Mouse (Mus musculus) erythroblast, adult 5-6 weeks (primary cell): ENCODE measurements around the gene Glod4. TPM values are rescaled to one million over a fixed set of nuclear protein-coding genes. Genes with fewer than 3 reads are reported as not detected.

Experiments
- ATAC-seq: replicated peaks from 2 replicates; pipeline ENCODE4 v1.8.0; 2016; ENCODE audit warnings: moderate number of reproducible peaks, mild to moderate bottlenecking, moderate TSS enrichment, inconsistent platforms; ENCODE audit not compliant: poor library complexity, low FRiP score, severe bottlenecking
- total RNA-seq, 2 experiments: library from RNA; stranded (forward) in 1 of 2; stranded (reverse) in 1 of 2; fragments of 150-400 nt in 1 of 2; fragments of 200-764, 138-1000 nt in 1 of 2; gene quantifications; 2 replicates each; pipeline versions ENCODE4 v1.2.3 to v1.2.4; 2015 to 2017; ENCODE audit warnings: low replicate concordance in 2 of 2

Gene Glod4
- total RNA-seq (2015; ENCODE audit: low replicate concordance) (12.1 and 31.5 TPM in 2 replicates), total RNA-seq (2017; ENCODE audit: low replicate concordance) (16.7 and 55.0 TPM in 2 replicates)

GRCm38 (mm10) chr11:76242901-76243810 is at the start of gene Glod4, which contains the start of gene Mrm3:
Gene Glod4, minus strand, starts transcription at chr11:76243725.
Gene Mrm3, plus strand, starts transcription at chr11:76243715.
- peak; percentile 98 for ATAC-seq

- ATAC-seq, result no peak
Measured at GRCm38 (mm10) chr11:76292831-76293230, 49.3 kb upstream of the Glod4 start.

- ATAC-seq, result no peak
Measured at GRCm38 (mm10) chr11:76292398-76292797, 48.9 kb upstream of the Glod4 start.

- no peak for ATAC-seq
Measured at GRCm38 (mm10) chr11:76291960-76292359, 48.4 kb upstream of the Glod4 start.

- no peak for ATAC-seq
Measured at GRCm38 (mm10) chr11:76290367-76290766, 46.8 kb upstream of the Glod4 start.

GRCm38 (mm10) chr11:76288645-76289044 is 45.1 kb upstream of the Glod4 start:
- ATAC-seq, result no peak

- no peak for ATAC-seq
Measured at GRCm38 (mm10) chr11:76287301-76287700, 43.8 kb upstream of the Glod4 start.

GRCm38 (mm10) chr11:76286534-76287126 is 43.1 kb upstream of the Glod4 start:
- no peak for ATAC-seq

GRCm38 (mm10) chr11:76285431-76286075 is 42.0 kb upstream of the Glod4 start:
- ATAC-seq, result no peak

- no peak for ATAC-seq
Measured at GRCm38 (mm10) chr11:76283841-76284240, 40.3 kb upstream of the Glod4 start.

- no peak for ATAC-seq
Measured at GRCm38 (mm10) chr11:76279971-76280370, 36.4 kb upstream of the Glod4 start.

GRCm38 (mm10) chr11:76278960-76279852 is 35.7 kb upstream of the Glod4 start:
- no peak for ATAC-seq

GRCm38 (mm10) chr11:76272440-76272839 is 28.9 kb upstream of the Glod4 start:
- ATAC-seq, result no peak

- ATAC-seq, result no peak
Measured at GRCm38 (mm10) chr11:76268521-76269065, 25.1 kb upstream of the Glod4 start.

- no peak for ATAC-seq
Measured at GRCm38 (mm10) chr11:76268001-76268459, 24.5 kb upstream of the Glod4 start.

GRCm38 (mm10) chr11:76267550-76267949 is 24.0 kb upstream of the Glod4 start:
- ATAC-seq, result no peak

- no peak for ATAC-seq
Measured at GRCm38 (mm10) chr11:76262611-76263351, 19.3 kb upstream of the Glod4 start.

GRCm38 (mm10) chr11:76261224-76261623 is 17.7 kb upstream of the Glod4 start:
- ATAC-seq, result no peak
